Mouse (Mus musculus) limb, embryonic 10.5 days (tissue): ENCODE results near the gene Lpar2. TPM values are rescaled to one million over a fixed set of nuclear protein-coding genes. Genes with fewer than 3 reads are reported as not detected.

ENCODE experiments used
- DNase-seq: peaks from one replicate; pipeline ENCODE4 v3.0.0-alpha.2; 2017; ENCODE audit warnings: low spot score
- H3K27ac ChIP-seq: fragments of 300-500 bp; sonication (generic); 2 replicates; pipeline ENCODE4 v1.5.1; 2016; ENCODE audit warnings: mild to moderate bottlenecking
- H3K27me3 ChIP-seq: fragments of 300-500 bp; sonication (generic); 2 replicates; pipeline ENCODE4 v1.6.1; 2016; ENCODE audit warnings: low read depth, mild to moderate bottlenecking; ENCODE audit not compliant: poor library complexity, severe bottlenecking
- H3K36me3 ChIP-seq: fragments of 300-500 bp; sonication (generic); 2 replicates; pipeline ENCODE4 v1.6.1; 2016; ENCODE audit warnings: mild to moderate bottlenecking, moderate library complexity
- H3K4me1 ChIP-seq: fragments of 300-500 bp; sonication (generic); 2 replicates; pipeline ENCODE4 v1.6.1; 2016
- H3K4me3 ChIP-seq: fragments of 300-500 bp; sonication (generic); 2 replicates; pipeline ENCODE4 v1.5.1; 2016; ENCODE audit warnings: mild to moderate bottlenecking, moderate library complexity
- H3K9me3 ChIP-seq: fragments of 300-500 bp; sonication (generic); replicated peaks from 2 replicates; pipeline ENCODE4 v1.6.1; 2016; ENCODE audit warnings: mild to moderate bottlenecking
- WGBS: fragments of 180-500 bp; shearing (Covaris S2); methylation state at CpG from one replicate; pipeline ENCODE4 v1.1.7; 2016; 5-methylcytosine and 5-hydroxymethylcytosine counted together
- polyA plus RNA-seq: library from polyadenylated mRNA; unstranded; fragments of >200 nt; fragmentation: Nextera tagmentation; extraction: Ambion mirVana; gene quantifications from 2 replicates; pipeline ENCODE4 v1.2.1, GENCODE M21; 2016

Lpar2 gene
- polyA plus RNA-seq, 1 experiment from 2014 or later, result 1.6 TPM

GRCm38 (mm10) chr8:69877992-69878391, 55.8 kb downstream of the Lpar2 start:
- WGBS, result 65% methylated on average over 3 of the region's 3 CpGs
- Histone ChIP-seq H3K9me3 (no peaks in the 10 kb centered on the region), H3K36me3 (no peaks in the 10 kb centered on the region), H3K27me3 (peaks cover 92% of the 10 kb centered on the region), H3K27ac (no peak overlapping the region), H3K4me1 (peaks cover 22% of the 10 kb centered on the region), H3K4me3 (no peak overlapping the region)
- DNase-seq, result no peak

GRCm38 (mm10) chr8:69879678-69880077, 57.4 kb downstream of the Lpar2 start:
- Histone ChIP-seq H3K9me3 (no peaks in the 10 kb centered on the region), H3K4me3 (no peak overlapping the region), H3K27ac (no peak overlapping the region), H3K4me1 (peaks cover 24% of the 10 kb centered on the region), H3K36me3 (no peaks in the 10 kb centered on the region), H3K27me3 (peaks cover 97% of the 10 kb centered on the region)
- WGBS, result 64% methylated on average over 8 of the region's 8 CpGs
- no peak for DNase-seq

Other genes starting within 250 kb of the Lpar2 start
- 29.1 and 30.7 TPM in 2 replicates for gene Zfp868, start 196.9 kb upstream of the Lpar2 start, polyA plus RNA-seq
- 1.6 and 1.8 TPM in 2 replicates for gene Zfp964, start 167.9 kb upstream of the Lpar2 start, polyA plus RNA-seq
- 30.6 and 34.0 TPM in 2 replicates for gene Zfp869, start 111.7 kb upstream of the Lpar2 start, polyA plus RNA-seq
- gene Zfp963, start 72.5 kb upstream of the Lpar2 start, polyA plus RNA-seq, result 4.3 and 6.4 TPM in 2 replicates
- 0.19 TPM in 1 of 2 replicates, not detected in the other for gene Gm20422, start 47.5 kb upstream of the Lpar2 start, polyA plus RNA-seq
- 65.7 and 70.0 TPM in 2 replicates for gene Atp13a1, start 31.3 kb upstream of the Lpar2 start, polyA plus RNA-seq
- 31.1 and 38.1 TPM in 2 replicates for gene Zfp866, start 31.3 kb upstream of the Lpar2 start, polyA plus RNA-seq
- 9.3 and 9.6 TPM in 2 replicates for gene Gmip, start 13.8 kb upstream of the Lpar2 start, polyA plus RNA-seq
- gene Pbx4, start 10.1 kb downstream of the Lpar2 start, polyA plus RNA-seq, result 9.2 and 9.6 TPM in 2 replicates
- gene Cilp2, start 65.3 kb downstream of the Lpar2 start, polyA plus RNA-seq, result 0.40 TPM in 2 replicates
- 5.0 and 5.9 TPM in 2 replicates for gene Tssk6, start 79.8 kb downstream of the Lpar2 start, polyA plus RNA-seq
- 165 and 166 TPM in 2 replicates for gene Ndufa13, start 80.1 kb downstream of the Lpar2 start, polyA plus RNA-seq
- gene Yjefn3, start 80.3 kb downstream of the Lpar2 start, polyA plus RNA-seq, result 2.0 and 2.9 TPM in 2 replicates
- gene Gatad2a, start 174.0 kb downstream of the Lpar2 start, polyA plus RNA-seq, result 58.9 and 69.2 TPM in 2 replicates
- gene Mau2, start 220.3 kb downstream of the Lpar2 start, polyA plus RNA-seq, result 59.5 and 66.7 TPM in 2 replicates
- 53.5 and 60.7 TPM in 2 replicates for gene Sugp1, start 220.4 kb downstream of the Lpar2 start, polyA plus RNA-seq